Mouse (Mus musculus) hindlimb bud, embryonic 11.5 days (tissue): ENCODE results near the gene Rab3gap1.
A peak's percentile ranks its signal among the peaks of the same experiment; 100 is the strongest.

Source experiments
- DNase-seq: peaks from one replicate; pipeline ENCODE4 v3.0.0-alpha.2; 2012; ENCODE audit warnings: low read depth, low spot score; ENCODE audit errors: extremely low spot score

The Rab3gap1 gene

GRCm38 (mm10) chr1:127978125-127978524, 109.6 kb downstream of the Rab3gap1 start:
- DNase-seq, result no peak

- peak; percentile 5 for DNase-seq
Measured at GRCm38 (mm10) chr1:127980911-127981559, 112.5 kb downstream of the Rab3gap1 start.

GRCm38 (mm10) chr1:127982268-127982667, 113.7 kb downstream of the Rab3gap1 start:
- DNase-seq, result no peak

GRCm38 (mm10) chr1:127983274-127983993, 114.9 kb downstream of the Rab3gap1 start:
- DNase-seq, result no peak

- no peak for DNase-seq
Measured at GRCm38 (mm10) chr1:127985391-127985790, 116.8 kb downstream of the Rab3gap1 start.

- no peak for DNase-seq
Measured at GRCm38 (mm10) chr1:127988246-127988645, 119.7 kb downstream of the Rab3gap1 start.

- DNase-seq, result no peak
Measured at GRCm38 (mm10) chr1:127989387-127989786, 120.8 kb downstream of the Rab3gap1 start.

GRCm38 (mm10) chr1:127989876-127990731, 121.5 kb downstream of the Rab3gap1 start:
- no peak for DNase-seq
